Mouse (Mus musculus) heart, postnatal 4 days (tissue): ENCODE data around the gene Cbx7. TPM values are rescaled to one million over a fixed set of nuclear protein-coding genes. Genes with fewer than 3 reads are reported as not detected.
"Not testable (repeated sequence)": the region's sequence is repeated elsewhere in the genome, so short reads cannot be mapped to it uniquely, and the experiment has no call there.

Experiments
- DNase-seq: peaks from one replicate; pipeline ENCODE4 v3.0.0; 2021
- total RNA-seq, 2 experiments: library from RNA; stranded (reverse); gene quantifications; 2 replicates each; pipeline ENCODE4 v1.2.3; 2021

Gene Cbx7
- total RNA-seq, 2 experiments from 2014 or later = 1.7 to 2.0 TPM

DNA sequence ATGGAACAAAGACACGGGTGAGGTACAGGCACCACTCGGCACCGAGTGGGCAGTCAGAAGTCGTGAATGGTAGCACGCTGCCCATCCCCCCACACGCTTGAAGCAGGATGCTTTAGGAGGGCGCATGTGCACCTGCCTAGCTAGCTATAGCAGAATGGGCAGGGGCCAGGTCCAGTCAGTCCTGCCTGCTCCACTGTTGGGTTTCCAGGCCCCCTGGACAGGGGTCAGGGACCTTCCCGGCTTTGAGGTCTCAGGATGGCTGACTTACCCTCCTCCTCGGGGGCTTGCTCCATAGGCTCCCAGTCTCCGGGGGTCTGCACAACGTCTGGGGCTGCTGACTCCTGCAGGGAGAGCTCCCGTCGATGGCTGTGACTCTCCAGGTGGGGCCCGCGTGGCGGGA is 52.4 kb downstream of the Cbx7 start:
- no peak for DNase-seq

DNA sequence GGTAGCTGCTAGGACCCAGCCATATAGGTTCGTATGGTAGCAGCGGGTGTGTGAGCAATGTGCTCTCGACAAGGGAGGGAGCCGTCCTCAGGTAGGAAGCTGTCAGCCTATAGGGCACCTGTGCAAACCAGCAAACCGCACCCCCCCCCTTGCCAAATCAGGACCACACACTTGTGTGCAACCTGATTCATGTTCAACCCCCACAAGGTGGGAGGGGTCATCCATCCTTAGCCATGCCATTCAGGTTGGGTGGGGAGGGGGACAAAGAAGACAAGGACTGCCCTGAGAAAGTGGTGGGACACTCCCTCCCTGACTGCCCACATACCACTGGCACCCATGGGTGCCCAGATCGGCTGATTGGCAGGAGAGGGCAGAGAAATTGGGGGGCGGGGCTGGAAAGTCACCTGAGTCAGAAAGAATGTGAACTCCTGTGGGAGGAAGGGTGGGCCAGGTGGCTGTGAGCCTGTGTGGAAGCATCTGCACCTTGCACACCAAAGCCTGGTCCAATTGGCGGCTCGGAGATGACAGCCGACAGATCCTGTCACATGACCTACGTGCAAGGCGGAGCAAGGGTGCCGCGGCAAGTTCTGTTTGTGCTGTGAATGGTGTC is 53.7 kb downstream of the Cbx7 start:
- DNase-seq = no peak

DNA sequence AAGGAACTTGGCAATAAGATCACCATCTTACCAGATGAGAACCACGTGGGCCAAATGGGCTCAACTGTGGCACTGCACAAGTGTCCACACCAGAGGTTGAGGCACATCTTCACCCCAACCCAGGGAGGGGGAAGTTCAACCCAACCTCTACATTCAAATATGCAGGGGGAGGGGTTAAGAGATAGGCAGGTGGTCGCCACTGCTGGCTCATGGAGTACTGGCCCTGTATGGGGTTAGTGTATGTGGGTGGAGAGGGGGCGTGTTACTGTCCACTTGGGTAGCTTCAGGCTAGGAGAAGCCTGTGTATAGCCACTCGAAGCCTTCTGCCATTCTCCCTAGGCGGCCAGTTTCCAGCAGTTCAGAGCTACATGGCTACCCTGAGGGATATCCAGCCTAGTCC is 54.8 kb downstream of the Cbx7 start:
- no peak for DNase-seq

DNA sequence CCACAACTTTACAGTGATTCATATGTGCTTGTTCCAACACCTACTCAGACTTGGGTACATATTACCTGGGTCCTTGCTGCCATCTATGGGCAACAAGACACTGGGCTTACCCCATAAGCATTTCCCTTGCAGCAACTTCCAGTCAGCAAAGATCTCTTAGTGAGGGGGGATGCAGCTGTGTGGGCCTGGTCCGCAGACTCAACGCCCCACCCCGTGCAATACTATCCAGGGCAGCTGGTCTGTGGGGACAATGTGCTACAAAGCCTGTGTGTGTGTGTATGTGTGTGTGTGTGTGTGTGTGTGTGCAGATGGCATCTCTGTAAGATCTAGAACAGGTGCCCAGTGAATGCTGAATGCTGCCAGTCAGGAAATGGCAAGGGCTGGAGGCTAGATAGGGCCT is 56.6 kb downstream of the Cbx7 start:
- DNase-seq = no peak

DNA sequence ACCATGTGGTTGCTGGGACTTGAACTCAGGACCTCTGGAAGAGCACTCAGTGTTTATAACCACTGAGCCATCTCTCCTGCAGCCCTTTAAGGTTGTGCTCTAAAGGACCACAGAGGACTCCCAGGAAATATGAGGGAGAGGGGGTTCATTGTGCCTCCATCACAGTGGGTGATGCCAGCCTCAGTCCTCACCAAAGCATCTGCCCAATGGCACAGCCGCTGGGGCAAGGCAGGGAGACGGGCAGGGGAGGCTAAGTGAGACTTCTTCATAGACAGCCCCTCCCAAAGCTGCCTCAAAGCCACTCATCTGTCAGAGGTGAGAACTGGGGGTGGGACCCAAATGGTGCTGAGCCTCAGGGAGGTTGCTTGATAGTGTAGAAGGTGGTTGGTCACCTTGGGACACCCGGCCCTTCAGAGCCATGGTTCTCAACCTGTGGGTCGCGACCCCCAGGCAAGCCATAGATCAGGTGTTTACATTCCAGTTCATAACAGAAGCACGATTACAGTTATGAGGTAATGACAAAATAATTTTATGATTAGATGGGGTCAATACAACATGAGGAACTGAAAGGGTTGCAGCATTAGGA is 57.1 kb downstream of the Cbx7 start:
- no peak for DNase-seq

DNA sequence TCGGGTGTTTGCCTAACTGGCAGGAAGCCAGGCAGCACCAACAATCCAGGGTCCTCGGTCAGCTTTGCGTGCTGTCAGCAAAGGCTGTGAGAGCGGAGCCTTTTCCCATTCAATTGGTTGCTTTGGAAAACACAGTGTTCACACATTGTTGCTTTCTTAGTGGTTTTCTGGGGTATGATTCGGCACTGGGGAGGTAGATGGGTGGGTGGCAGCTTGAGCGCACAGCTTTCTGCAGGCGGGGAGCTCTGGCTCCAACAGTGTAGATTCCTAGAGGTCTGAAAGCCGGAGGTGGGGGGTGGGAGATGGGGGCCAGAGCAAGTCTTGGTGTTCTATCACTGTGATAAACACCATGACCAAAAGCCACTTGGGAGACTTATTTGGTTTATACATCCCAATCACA is 59.6 kb downstream of the Cbx7 start:
- DNase-seq = no peak

DNA sequence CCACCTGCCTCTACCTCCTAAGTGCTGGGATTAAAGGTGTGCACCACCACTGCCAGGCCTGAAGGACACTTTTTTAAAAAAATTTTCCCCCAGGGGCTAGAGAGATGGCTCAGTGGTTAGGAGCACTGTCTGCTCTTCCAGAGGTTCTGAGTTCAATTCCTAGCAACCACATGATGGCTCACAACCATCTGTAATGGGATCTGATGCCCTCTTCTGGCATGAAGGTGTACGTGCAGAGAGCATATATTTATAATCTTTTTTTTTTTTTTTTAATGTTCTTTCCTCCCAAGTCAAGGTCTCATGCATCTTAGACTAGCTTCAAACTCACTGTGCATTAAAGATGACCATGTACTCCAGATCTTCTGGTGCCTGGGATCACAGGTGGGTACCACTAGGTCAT is 60.1 kb downstream of the Cbx7 start:
- not testable (repeated sequence) for DNase-seq

DNA sequence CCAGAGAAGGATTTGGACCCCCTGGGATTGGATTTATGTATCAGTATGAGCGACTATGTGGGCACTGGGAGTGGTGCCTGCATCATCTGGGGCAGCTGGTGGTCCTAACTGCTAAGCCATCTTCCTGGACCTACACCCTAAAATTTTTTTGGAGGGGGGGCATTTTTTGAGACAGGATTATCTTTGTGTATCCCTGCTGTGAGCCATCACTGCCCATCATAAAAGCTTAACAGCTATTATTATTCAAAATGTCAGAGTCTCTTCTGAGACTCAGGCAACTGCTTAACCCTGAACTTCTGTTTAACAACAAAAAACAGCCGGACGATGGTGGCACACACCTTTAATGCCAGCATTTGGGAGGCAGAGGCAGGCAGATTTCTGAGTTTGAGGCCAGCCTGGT is 61.9 kb downstream of the Cbx7 start:
- DNase-seq = not testable (repeated sequence)

DNA sequence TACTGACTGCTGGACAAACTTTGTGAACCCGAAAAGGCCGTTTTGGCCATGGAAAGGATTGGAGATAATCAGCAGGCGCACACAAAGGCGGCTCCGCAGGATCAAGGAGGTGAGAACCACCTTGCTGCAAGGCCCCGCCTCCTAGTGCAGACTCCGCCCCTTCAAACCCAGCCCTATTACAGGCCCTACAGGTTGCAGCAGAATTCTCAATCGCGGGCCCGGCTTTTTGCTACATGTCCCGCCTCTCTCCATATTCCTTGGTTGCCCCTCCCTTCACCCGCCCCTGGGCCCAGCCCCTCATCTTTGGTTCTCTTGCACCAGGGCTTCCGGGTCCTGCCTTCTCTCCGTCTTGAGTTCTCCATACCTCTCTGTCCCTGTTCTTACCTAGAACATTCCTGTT is 64.1 kb downstream of the Cbx7 start:
- no peak for DNase-seq

DNA sequence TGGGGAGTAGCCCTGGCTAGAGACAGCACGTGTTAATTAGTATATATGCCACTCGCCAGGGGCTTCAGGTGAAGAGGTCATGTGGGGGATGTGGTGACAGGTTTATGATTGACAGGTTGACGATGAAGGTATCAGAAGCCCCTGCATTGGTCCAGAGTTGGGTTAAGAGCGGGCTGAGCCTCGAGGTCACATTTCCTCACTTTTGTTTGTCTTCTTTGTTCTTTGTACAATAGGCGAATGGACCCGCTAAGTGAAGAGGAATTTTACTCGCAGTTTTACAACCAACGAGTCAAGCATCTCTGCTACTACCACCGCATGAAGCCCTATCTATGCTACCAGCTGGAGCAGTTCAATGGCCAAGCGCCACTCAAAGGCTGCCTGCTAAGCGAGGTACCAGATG is 65.7 kb downstream of the Cbx7 start:
- DNase-seq = no peak

DNA sequence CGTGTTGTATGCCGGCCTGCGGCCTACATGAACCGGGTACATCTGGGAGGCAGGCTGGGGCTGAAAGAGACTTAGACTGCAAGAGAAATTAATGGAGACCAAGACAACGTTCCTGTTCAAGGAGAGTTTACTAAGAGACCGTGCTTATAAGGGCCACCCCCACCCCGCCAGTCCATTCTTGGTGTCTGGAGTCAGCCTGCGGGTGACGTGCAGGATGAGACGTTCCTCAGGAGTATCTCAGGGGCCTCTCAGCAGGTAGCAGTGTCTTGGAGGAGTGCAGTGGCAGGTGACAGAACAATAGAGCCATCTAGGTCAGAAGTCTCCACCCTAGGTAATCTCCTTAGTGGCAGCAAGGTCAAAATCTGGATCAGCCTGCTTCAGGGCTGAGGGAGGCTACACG is 66.2 kb downstream of the Cbx7 start:
- not testable (repeated sequence) for DNase-seq

DNA sequence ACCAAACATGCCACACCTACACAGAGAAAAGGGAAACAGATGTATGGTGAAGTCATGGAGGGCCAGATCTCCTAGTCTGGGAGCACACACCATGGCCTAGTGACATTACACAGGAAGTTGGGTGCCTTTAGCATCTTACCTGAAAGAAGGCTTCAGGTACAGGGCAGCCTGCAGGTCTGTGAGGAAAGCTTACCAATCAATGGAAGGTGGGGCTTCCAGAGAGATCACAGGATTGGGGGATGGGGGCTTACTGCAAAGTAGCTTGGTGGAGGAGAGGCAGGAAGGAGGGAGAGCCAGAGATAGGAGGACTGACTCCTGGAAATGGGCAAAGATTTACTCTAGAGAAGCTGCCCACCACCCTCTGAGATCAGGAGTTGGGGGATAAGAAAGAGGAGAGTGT is 67.0 kb downstream of the Cbx7 start:
- DNase-seq = no peak

DNA sequence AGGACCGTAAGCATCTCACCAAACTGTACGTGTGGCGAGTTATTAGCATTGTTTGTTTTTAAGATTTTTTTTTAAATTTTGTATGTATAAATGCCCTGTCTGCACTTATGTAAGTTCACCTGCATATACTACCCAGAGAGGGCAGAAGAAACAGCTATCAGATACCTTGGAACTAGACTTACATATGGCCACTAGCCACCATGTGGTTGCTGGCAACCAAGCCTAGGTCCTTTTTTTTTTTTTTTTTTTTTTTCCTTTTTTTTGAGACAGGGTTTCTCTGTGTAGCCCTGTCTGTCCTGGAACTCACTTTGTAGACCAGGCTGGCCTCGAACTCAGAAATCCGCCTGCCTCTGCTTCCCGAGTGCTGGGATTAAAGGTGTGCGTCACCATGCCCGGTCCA is 67.8 kb downstream of the Cbx7 start:
- not testable (repeated sequence) for DNase-seq

DNA sequence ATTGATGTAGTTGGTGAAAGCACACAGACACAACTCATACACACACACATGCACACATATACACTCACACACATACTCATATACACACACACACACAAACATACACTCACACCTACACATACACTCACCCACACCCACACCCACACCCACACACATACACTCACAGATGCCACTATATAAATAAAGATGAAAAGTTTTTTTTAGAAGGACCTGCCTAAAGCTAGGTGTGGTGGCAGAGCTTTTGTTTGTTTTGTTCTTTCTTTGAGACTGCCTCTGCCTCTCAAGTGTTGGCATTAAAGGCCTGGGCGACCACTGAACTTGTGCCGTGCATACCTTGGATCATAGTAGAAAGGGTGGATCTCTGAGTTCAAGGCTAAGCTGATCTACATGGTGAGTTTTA is 69.5 kb downstream of the Cbx7 start:
- DNase-seq = no peak

DNA sequence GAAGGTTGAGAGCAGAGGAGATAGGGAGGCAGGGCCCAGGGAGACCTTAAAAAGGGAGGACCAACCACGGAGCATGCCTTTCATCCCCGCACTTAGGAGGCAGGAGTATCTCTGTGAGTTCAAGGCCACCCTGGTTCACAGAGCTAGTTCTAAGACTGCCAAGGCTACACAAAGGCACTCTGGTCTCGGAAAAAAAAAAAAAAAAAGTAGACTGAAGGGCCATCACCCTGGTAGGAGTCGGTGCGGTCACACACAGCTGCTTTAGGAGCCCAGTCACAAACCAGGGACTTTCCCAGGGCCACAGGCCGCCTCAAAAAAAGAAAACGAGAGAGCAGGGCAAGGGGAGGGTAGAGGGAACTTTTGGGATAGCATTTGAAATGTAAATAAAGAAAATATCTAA is 70.2 kb downstream of the Cbx7 start:
- no peak for DNase-seq

DNA sequence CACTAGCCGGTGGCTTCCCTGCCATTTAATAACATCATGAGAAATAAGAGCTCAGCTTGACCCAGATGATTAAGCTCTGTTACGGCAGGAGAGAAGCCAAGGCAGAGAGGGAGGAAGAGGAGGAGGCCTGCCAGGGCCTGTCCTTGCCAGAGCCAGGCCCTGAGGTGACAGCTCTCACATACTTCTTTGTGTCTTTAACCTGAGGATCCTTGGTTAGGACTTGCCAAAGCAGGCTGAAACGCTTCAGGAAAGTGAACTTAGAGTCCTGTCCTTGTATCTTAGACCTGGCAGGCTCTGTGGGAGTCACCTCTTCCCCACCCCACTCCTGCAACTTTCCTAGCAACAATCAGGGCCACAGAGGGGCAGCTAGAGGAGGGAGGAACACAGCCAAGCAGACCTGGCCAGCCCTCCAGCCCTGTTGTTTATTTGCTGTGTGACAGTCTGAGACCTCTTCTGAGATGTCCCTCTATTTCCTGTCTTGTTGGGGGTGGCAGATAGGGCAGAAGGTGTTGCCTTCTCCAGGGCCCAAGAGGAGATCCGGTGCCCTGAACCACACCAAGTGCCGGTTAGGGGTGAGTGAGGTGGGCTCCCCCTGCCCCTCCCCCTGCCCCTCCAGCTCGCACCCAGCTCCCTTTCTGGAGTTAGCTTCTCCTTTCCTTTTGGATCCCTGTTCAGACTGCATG is 71.0 kb downstream of the Cbx7 start:
- no peak for DNase-seq

DNA sequence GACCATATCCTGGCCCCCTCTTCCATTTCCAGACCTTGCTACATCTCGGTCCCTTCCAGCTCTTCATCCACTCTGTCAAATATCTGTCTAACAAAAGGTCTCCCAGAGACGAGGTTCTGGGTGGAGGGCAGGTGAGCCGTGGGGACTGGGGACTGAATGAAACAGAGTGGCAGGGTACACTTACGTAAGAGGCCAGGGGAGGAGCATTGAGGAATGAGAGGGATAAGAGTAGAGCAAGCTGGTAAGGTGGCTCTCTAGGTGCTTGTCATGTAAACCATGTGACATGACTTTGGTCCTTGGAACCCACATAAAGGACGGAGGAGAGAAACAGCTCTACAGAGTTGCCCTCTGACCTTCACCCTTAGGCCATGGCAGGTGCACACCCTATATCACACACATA is 71.9 kb downstream of the Cbx7 start:
- no peak for DNase-seq

DNA sequence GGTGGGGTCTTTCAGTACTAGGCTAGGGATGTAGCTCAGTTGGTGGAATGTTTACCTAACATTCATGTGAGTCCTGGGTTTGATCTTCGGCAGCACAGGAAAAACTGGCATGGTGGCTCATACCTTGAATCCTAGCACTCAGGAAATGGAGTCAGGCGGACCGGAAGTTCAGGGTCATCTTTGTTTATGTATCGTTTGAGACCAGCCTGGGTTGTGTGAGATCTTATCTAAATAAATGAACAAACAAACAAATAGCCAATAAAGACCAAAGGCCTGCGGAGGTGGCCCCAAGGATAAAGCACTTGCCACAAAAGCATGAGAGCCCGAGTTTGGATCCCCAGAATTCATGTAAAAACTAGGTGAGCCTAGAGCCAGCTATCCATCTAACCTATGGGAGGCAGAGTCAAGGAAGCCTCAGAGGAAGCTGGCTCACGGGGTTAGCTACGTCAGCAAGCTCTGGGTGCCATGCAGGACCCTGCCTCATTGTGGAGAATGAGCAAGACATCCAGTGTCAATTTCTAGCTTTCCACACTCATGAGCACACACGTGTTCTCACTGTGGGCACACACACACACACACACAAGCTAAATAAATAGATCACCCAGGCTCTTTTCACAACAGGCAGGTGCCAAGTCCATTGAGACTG is 74.7 kb downstream of the Cbx7 start:
- no peak for DNase-seq

DNA sequence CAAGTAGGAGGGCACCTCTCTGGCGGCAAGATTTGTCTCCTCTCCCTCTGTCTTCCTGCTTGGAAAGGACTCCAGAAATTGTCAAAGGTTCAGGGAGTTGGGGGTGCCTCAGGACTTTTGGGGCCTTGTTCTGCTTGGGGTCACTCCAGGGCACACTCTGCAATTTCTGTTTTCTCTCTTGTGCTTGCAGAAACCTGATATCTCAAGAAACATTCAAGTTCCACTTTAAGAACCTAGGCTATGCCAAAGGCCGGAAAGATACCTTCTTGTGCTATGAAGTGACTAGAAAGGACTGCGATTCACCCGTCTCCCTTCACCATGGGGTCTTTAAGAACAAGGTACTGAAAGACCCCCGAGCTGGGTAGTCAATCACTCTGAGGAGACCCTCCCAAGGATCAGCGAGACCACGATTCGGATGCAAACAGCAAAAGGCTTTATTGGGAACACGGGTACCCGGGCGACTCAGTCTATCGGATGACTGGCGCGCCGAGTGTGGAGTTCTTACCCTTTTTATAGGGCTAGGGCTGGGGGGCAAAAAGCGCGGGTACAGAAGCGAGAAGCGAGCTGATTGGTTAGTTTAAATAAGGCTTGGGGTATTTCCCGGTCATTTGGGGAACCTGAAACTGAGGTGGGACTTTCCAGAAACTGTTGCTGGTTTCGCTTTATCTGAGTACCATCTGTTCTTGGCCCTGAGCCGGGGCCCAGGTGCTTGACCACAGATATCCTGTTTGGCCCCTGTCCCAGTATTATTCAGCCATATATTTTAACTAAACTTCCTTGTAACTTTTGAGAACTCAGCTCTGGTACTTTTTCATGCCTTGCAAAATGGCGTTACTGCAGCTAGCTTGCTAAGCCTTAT is 75.5 kb downstream of the Cbx7 start:
- DNase-seq = not testable (repeated sequence)

DNA sequence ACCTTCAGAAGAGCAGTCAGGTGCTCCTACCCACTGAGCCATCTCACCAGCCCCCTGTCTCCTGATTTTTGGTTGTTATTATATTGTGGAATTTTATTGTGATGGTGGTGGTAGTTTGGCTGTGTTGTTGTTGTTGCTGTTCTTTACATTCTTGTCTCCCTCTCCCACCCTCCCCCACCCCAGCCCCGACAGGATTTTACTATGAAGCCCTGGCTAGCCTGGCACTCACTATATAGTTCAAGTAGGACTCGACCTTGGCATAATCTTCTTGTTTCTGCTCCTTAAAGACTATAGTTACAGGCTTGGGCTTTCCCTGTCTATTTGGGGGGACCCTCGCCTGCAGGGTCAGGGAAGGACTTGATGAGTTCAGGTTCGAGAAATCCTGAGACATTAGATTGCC is 76.6 kb downstream of the Cbx7 start:
- no peak for DNase-seq

DNA sequence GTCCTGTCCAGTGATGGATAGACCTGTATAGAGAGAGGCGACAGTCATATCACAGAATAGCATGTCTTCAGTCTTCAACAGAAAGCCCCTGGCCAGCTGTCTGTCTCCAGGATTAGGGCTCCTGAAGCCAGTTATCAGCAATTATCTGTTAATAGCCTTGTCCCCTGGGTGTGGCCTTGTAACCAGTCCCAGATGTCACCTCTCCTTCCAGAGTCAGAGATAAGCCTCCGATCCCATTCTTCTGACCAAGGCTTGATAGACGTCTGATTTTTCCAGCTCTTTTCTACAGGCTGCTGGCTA is 77.1 kb downstream of the Cbx7 start:
- DNase-seq = no peak

DNA sequence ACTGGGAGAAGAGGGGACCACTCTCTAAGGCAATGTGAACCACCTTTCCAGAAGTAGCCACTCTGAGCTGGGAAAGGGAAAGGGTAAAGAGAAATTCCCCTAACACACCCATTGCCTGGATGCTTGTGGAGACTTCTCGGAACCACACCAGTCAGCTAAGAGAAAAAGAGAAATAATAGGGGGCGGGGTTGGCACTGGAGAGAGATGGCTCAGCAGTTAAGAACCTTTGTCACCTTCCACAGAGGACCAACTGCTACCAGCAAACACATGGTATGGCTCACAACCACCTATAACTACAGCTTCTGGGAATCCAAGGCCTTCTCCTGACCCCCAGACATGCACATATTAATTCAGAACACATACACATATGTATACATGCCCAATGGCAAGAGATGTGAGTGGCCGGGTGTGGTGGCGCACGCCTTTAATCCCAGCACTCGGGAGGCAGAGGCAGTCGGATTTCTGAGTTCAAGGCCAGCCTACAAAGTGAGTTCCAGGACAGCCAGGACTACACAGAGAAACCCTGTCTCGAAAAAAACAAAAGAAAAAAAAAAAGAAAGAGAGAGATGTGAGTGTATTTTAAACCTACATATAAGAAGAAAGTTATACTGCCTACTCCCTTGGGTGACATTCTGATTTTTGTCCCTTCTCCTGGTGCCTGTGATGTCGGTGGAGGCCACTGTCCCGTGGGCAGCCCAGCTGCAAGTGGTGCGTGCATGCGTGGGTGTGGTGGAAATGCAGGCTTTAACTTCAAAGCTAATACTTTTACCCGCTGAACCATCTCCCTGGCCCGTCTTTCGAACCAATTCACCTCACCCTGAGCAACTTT is 77.7 kb downstream of the Cbx7 start:
- DNase-seq = no peak
